Mouse (Mus musculus) thymus, postnatal 25 days (tissue): ENCODE results near the gene Fars2.

Source experiments
- DNase-seq: peaks from one replicate; pipeline ENCODE4 v3.0.0; 2022

The Fars2 gene

DNA sequence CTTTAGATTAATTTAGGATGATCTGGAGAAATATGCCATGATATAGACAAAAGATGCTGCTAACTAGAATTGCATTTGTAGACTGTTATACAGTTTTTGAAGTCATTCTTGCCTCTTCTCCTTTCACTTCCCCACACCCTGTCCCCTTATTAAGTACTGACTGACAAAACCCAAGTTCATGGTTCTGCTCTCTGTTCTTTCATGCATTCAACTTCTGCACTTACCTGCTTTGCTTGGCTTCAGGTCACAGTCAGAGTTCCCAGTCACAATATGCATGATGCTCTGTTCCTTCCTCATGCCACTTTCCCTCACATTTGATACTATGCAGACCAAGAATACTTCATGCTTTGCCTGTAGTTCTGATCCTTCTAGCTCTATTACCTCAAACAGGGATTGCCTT lies 105.5 kb downstream of the Fars2 start:
- no peak for DNase-seq

GRCm38 (mm10) chr13:36224431-36224830 lies 107.2 kb downstream of the Fars2 start:
- DNase-seq, result no peak

DNA sequence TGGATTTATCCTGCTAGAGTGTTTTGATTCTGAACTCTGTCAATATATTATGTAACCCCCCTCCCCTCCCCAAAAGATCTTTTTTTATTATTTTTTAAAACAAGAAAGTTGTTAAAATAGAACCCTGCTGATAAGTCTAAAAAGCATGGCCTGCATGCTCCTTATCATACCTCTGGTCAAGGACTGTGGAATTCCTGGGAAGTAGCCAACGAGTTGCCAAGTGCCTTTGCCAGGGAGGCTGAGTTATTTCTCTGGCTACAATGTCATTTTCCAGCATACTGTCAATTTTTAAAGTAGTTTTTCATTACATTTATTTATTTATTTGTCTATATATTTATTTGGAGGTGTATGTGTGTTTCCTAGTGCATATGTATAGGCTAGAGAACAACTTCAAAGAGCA lies 125.0 kb downstream of the Fars2 start:
- DNase-seq, result no peak

GRCm38 (mm10) chr13:36253936-36254335 lies 136.7 kb downstream of the Fars2 start:
- no peak for DNase-seq

DNA sequence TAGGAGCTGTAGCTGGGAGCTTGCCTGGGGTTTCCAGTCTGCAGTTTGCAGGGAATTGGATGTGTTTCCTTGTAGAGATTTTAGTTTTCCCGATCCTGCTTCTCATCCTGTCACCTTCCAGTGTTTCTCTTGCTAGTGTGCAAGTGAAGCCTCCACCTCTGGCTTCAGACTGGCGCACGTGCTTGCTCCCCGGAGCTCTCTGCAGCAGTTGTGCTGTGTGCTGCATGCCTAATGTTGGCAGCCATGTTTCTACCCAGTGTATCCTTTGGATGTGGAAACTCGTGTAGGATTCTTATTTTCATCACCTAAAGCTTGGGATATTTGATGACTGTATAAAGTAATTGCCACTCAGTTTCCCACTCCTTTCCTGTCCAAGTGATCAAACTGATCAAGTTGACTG lies 140.0 kb downstream of the Fars2 start:
- DNase-seq, result no peak

DNA sequence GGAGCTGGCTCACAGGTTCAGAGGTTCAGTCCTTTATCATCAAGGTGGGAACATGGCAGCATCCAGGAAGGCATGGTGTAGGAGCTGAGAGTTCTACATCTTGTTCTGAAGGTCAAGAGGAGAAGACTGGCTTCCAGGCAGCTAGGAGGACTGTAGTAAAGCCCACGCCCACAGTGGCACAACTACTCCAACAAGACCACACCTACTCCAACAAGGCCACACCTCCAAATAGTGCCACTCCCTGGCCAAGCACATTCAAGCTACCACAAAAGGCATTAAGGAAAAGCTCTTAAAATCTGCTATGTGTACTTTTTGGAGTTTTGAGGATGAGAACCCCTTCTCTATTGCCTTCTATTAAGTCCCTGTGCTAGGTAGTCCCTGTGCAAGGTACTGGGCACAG lies 142.5 kb downstream of the Fars2 start:
- no peak for DNase-seq

- DNase-seq, result no peak
Measured at GRCm38 (mm10) chr13:36261299-36261698, 144.1 kb downstream of the Fars2 start.

- DNase-seq, result no peak
Measured at GRCm38 (mm10) chr13:36263240-36264095, 146.3 kb downstream of the Fars2 start.

GRCm38 (mm10) chr13:36264391-36264790 lies 147.2 kb downstream of the Fars2 start:
- no peak for DNase-seq

DNA sequence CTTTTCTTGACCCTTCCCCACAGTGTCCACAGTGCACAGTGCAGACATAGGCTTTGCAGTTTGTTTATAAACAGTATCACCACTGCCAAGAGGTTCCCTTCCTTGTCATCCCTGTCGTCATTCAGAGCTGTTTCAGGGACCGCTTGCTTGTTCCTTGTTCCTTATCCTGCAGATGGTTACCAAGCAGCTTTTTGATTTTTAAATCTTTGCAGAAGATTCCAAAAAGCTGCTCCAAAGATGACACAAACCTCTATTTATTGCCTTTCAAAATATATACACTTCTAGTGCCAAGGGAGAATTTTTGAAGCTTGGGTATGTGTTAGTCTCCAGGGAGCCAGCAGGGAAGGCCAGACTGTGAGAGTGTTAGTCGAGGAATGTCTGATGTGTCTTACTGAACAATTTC lies 148.1 kb downstream of the Fars2 start:
- DNase-seq, result no peak

GRCm38 (mm10) chr13:36267399-36267798 lies 150.2 kb downstream of the Fars2 start:
- no peak for DNase-seq

GRCm38 (mm10) chr13:36270867-36271266 lies 153.7 kb downstream of the Fars2 start:
- DNase-seq, result no peak

DNA sequence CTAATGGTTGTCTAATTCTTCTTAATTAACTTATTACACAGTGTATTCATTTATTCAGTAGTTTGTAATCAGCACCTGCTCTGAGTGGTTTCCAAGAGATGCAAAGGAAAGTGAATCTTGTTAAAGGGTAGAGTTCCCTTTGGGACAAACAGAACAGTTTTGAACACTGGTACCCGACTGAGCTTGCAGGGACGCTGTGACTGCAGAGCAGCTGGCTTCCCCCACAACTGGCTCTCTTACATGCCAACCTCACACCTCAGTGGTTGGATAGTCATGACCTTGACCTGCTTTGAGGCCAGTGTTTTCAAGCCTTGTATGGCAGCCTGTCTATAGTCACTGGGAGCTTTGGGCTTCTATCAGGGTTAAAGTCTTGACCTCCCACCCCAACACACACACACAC lies 156.3 kb downstream of the Fars2 start:
- DNase-seq, result no peak

DNA sequence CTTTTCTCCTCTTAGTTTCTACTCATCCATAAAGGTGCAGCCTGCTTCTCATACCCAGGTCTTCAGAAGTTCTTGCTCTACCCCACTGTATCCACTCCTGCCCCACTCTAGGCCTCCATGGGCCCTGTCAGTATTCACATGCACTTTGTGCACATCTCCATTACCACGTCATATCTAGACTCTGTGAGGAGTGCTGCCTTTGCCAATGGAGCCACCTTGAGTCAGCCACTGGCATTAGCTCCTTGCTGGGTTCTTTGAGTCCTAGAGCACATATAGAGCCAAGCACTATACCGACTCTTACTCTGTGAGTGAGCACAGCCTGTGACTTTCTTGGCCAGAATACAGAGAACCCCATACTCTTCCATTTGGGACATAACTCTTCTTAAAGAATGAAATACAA lies 159.0 kb downstream of the Fars2 start:
- DNase-seq, result no peak

GRCm38 (mm10) chr13:36282018-36282417 lies 164.8 kb downstream of the Fars2 start:
- peak; percentile 73 for DNase-seq

DNA sequence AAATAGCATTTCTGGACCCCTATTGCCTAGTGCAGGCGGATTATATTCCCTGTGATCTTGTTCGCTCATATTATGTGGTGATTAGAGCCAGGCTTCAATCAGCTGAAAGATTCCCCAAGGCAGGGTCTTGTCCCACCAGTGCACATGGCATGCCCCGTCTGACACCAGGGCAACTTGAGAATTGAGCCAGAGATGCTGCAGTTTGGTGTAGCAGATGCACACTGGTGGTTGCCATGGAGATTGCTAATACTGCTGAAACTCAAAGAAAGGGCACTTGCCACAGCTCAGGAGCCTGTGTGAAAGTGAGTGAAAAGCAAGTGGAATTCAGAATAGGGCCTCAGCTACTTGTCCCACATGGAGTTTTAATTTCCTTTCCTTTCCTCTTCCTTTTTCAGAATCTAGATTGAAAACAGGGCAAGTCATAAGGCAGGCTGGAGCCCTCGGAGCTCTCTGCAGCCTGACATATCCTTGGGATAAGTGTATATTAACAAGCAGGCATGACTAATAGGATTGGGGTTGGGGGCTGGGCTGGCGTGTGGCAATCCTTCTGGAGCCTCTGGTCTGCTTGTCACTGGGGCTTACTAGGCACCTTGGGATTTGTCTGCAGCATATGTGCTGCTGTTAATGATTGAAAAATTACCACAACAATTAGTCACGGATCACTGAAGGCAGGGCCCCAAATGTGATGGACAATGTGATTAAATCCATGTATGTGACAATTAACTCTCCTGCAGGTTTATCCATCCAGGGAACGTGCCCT lies 165.8 kb downstream of the Fars2 start:
- no peak for DNase-seq

- DNase-seq, result no peak
Measured at GRCm38 (mm10) chr13:36283545-36284067, 166.4 kb downstream of the Fars2 start.

DNA sequence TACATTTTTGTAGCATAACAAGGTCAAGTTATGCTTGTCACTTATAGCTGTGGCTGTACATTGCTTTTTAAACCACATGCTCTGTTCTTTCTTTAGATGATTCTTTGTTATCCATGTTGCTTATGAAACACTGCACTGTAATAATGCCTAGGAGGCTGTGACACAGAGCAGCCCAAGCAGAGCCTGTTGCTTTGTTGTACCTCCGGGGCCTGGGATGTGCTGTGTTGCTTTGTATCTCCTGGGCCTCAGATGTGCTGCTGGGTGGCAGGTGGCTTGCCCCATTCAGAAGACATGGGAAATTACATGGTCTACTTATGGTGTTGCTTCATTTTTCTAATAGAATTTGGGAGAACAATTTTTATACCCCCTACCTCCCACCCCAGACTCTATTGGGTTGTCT lies 166.9 kb downstream of the Fars2 start:
- no peak for DNase-seq

DNA sequence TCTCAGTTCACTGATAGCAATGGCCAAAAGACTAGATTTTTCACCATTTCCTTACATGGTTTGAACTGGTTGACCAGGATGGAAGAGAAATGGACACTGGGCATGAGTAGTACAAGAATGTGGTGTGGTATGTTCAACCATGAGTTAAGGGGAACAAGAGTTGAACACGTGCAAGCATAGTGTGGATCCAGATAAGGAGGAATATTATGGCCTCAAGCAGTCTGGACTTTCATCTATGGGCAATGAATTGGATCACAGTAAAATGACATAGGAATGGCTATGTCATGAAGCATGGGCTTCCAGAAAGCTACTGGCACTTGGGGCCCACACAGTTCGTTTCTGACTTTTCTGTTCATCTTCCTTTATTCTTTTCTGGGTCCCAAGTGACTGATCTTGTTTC lies 168.0 kb downstream of the Fars2 start:
- no peak for DNase-seq

GRCm38 (mm10) chr13:36293511-36293910 lies 176.3 kb downstream of the Fars2 start:
- no peak for DNase-seq

DNA sequence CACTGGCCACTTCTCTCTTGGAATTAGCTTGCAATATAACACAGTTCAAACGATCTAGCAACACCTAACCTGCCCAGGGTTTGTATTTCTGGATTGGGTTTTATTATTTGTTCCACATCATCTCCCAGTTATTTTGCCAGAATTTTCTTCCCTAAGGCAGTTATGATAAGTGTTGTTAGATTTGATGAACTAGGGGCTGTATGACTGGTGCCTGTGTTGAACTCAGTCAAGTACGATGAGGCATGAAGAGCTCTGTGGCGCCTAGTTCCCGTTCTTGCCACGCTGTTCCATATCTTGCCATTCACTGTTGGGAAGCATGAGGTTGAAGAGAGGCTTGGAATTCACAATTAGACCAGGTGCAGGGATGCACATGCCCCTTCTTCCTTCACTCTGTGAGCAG lies 177.3 kb downstream of the Fars2 start:
- DNase-seq, result no peak

GRCm38 (mm10) chr13:36295848-36296247 lies 178.6 kb downstream of the Fars2 start:
- no peak for DNase-seq

- DNase-seq, result no peak
Measured at GRCm38 (mm10) chr13:36296574-36296973, 179.4 kb downstream of the Fars2 start.
